Mouse (Mus musculus) embryonic fibroblast, embryonic 13.5 days (primary cell): Measurements from ENCODE around the gene Lrrc25.

Experiments used
- CTCF ChIP-seq: IDR thresholded peaks from 2 replicates; pipeline ENCODE4 v1.5.1; 2011; ENCODE audit warnings: mild to moderate bottlenecking, control low read depth, low read length, moderate library complexity, borderline replicate concordance; ENCODE audit not compliant: insufficient read depth
- POLR2A ChIP-seq: IDR thresholded peaks from 2 replicates; pipeline ENCODE4 v1.6.1; 2011; ENCODE audit warnings: low read depth, mild to moderate bottlenecking, control low read depth, low read length, moderate library complexity

DNA sequence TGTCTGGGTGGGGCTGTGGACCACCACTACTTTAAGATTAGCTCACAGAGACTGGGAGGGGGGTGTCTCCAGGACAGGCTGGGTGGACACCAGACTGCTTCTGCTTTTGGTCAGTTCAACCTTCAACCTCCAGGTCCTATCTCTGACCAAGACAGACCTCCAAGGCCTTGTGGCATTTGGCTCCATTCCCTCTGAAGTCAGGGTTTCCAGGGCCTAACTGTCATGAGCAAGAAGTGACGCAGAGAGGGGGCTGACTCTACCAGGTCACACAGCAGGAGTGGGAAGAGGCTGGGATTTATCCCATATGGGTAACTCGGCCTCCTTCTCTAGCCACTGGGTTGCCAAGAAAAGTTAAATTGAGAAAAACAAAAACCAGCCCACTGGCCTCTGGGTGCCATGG is 41.8 kb downstream of the Lrrc25 start:
- TF ChIP-seq CTCF (no peak), POLR2A (no peak)
